Mouse (Mus musculus): Measurements from ENCODE around the gene Prss50. TPM values are rescaled to one million over a fixed set of nuclear protein-coding genes. Genes with fewer than 3 reads are reported as not detected.

The Prss50 gene
- polyA plus RNA-seq, 1 experiment from 2014 or later, result 0.45 TPM

DNA sequence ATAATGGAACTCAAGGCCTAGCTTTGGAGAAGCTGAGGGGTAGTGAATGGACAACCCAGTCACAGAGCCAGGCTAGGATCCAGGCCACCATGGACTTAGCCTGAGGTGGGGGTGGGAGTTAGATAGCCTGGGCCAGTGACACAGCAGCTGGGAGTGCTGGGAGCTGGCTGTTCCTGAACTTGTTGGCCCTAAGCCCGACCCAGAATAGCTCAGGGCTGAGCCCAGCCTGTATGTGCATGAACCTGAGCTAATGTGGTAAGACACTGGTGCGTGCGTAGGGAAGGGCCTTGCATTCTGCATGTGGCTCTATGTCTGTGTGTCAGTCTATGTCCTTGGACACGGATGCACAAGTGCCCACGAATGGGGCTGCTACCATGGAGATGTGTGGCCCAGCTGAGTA lies 20.1 kb downstream of the Prss50 start:
- no peaks in the 10 kb centered on the region for H3K9me3 ChIP-seq
- 75% methylated on average over 5 of the region's 5 CpGs for WGBS
- H3K36me3 ChIP-seq, result no peaks in the 10 kb centered on the region
- H3K4me3 ChIP-seq, result no peak overlapping the region
- no peak for DNase-seq (ENCODE audit: low spot score)
- H3K27me3 ChIP-seq (ENCODE audit: insufficient read depth, poor library complexity, severe bottlenecking), result peaks cover 81% of the 10 kb centered on the region
- H3K27ac ChIP-seq, result no peak overlapping the region
- peaks cover 40% of the 10 kb centered on the region for H3K4me1 ChIP-seq

GRCm38 (mm10) chr9:110879191-110879920 lies 21.6 kb downstream of the Prss50 start, which contains the start of gene Als2cl:
Gene Als2cl (plus strand): TSS chr9:110879870.
- peaks cover 30% of the 10 kb centered on the region for H3K4me1 ChIP-seq
- DNase-seq (ENCODE audit: low spot score), result no peak

GRCm38 (mm10) chr9:110879998-110880561 lies 22.3 kb downstream of the Prss50 start, which contains the start of gene Tmie:
Gene Tmie (minus strand): TSS chr9:110880113.
- Histone ChIP-seq H3K27ac (peak within 1 kb of the TSS; percentile 77), H3K4me1 (peaks cover 23% of the 10 kb centered on the region), H3K36me3 (no peaks in the 10 kb centered on the region), H3K27me3 (ENCODE audit: insufficient read depth, poor library complexity, severe bottlenecking) (peaks cover 68% of the 10 kb centered on the region), H3K9me3 (no peaks in the 10 kb centered on the region), H3K4me3 (peak within 1 kb of the TSS; percentile 73)
- under 1% methylated on average over 57 of the region's 57 CpGs for WGBS
- DNase-seq (ENCODE audit: low spot score), result no peak

More at GRCm38 (mm10) chr9:110879191-110879920, 21.6 kb downstream of the Prss50 start, which contains the start of gene Als2cl:
- Histone ChIP-seq H3K27ac (peak within 1 kb of the TSS; percentile 77), H3K27me3 (ENCODE audit: insufficient read depth, poor library complexity, severe bottlenecking) (peaks cover 68% of the 10 kb centered on the region), H3K36me3 (no peaks in the 10 kb centered on the region), H3K4me3 (peak within 1 kb of the TSS; percentile 73), H3K9me3 (no peaks in the 10 kb centered on the region)
- 13% methylated on average over 12 of the region's 12 CpGs for WGBS

DNA sequence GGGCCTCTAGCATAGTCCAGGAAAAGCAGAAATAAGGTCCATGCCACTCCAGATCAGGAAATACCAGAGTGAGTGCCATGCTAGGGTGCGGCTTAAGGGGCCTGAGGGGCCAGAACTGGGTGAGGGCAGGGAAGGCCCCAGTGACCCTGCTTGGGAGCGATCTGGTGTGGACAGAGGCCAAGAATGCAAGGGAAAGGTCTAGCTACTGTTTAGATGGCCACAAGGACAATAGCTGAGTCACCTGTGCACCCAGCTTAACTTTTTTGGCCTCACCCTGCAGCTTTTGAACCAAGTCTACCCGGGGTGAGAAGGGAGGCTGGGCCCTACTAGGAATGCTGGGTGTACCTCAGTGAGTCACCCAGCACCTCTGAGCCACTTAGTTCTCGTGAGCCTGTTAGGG lies 23.0 kb downstream of the Prss50 start:
- H3K27ac ChIP-seq, result peak overlapping the region; percentile 77
- no peaks in the 10 kb centered on the region for H3K36me3 ChIP-seq
- peaks cover 18% of the 10 kb centered on the region for H3K4me1 ChIP-seq
- peak overlapping the region; percentile 73 for H3K4me3 ChIP-seq
- peaks cover 66% of the 10 kb centered on the region for H3K27me3 ChIP-seq (ENCODE audit: insufficient read depth, poor library complexity, severe bottlenecking)
- H3K9me3 ChIP-seq, result no peaks in the 10 kb centered on the region
- 64% methylated on average over 4 of the region's 4 CpGs for WGBS
- no peak for DNase-seq (ENCODE audit: low spot score)

DNA sequence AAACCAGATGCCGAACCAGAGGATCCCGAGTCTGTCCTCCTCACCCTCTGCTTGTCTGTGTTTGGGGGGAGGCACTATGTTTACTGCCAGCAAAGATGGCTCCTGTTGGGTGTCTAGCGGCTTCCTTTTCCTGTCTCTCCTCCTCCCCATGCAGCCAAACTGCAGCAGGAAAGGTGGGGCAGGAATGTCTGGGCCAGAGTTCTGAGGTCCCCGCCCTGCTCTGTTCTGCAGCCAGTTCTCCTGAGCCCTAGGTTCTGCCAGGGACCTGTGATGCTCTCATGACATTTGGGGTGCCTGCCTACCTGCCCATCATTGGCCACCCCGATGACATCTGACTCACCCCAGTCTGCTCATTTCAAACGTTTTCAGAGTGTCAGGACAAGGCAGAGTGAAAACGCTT lies 24.2 kb downstream of the Prss50 start:
- no peak for DNase-seq (ENCODE audit: low spot score)
- Histone ChIP-seq H3K9me3 (no peaks in the 10 kb centered on the region), H3K27me3 (ENCODE audit: insufficient read depth, poor library complexity, severe bottlenecking) (peaks cover 78% of the 10 kb centered on the region), H3K36me3 (no peaks in the 10 kb centered on the region), H3K4me3 (no peak overlapping the region), H3K27ac (no peak overlapping the region), H3K4me1 (peaks cover 23% of the 10 kb centered on the region)
- WGBS, result 66% methylated on average over 7 of the region's 7 CpGs

DNA sequence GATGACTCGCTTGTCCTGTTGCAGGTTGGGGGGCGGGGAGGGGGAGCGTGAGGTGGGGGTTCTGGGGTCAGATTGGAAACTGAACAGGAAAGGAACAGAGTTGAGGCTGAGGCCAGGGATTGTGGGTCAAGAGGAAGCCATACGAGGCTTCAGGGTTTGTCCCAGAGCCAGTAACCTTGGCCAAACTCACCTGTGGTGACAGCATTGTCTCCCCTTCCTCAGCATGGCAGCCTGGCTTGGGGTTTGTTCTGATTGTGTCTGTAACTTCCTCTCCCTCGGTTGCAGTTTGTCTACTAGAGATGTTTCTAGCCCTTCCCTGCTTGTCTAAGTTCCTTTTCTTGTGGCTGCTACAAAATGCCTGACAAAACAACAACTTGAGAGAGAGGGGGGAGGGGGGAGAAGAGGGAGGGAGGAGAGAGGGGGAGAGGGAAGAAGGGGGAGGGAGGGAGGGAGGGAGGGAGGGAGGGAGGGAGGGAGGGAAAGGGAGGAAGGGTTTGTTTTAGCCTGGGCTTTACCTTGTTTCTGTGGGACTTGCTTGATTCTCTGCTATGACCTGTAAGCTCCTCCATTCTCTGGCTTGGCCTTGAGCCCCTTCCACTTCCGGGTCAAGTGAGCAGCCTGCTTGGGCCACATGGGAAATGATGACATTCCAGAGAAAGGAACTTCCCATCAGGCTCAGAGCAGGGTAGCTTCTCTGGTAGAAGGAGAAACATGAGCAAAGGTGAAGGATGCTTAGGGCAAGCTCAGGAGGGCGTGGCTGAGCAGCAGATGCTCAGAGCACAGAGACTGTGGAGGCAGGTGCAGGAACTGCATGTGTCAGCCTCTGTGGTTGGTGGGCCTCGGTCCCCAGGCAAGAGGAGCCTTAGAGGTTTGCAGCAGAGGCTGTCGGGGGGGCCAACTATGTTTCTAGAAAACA lies 29.9 kb downstream of the Prss50 start:
- Histone ChIP-seq H3K27ac (no peak overlapping the region), H3K4me3 (no peak overlapping the region), H3K4me1 (peaks cover 31% of the 10 kb centered on the region), H3K36me3 (no peaks in the 10 kb centered on the region), H3K9me3 (no peaks in the 10 kb centered on the region), H3K27me3 (ENCODE audit: insufficient read depth, poor library complexity, severe bottlenecking) (peaks cover 50% of the 10 kb centered on the region)
- DNase-seq (ENCODE audit: low spot score), result no peak
- 58% methylated on average over 9 of the region's 9 CpGs for WGBS

- peaks cover 38% of the 10 kb centered on the region for H3K4me1 ChIP-seq
- DNase-seq (ENCODE audit: low spot score), result no peak
- 86% methylated on average over 14 of the region's 14 CpGs for WGBS
- no peaks in the 10 kb centered on the region for H3K36me3 ChIP-seq
- no peaks in the 10 kb centered on the region for H3K9me3 ChIP-seq
- H3K27me3 ChIP-seq (ENCODE audit: insufficient read depth, poor library complexity, severe bottlenecking), result peaks cover 59% of the 10 kb centered on the region
- H3K4me3 ChIP-seq, result no peak overlapping the region
- H3K27ac ChIP-seq, result no peak overlapping the region
These were observed 31.2 kb downstream of the Prss50 start for GRCm38 (mm10) chr9:110888935-110889334.

DNA sequence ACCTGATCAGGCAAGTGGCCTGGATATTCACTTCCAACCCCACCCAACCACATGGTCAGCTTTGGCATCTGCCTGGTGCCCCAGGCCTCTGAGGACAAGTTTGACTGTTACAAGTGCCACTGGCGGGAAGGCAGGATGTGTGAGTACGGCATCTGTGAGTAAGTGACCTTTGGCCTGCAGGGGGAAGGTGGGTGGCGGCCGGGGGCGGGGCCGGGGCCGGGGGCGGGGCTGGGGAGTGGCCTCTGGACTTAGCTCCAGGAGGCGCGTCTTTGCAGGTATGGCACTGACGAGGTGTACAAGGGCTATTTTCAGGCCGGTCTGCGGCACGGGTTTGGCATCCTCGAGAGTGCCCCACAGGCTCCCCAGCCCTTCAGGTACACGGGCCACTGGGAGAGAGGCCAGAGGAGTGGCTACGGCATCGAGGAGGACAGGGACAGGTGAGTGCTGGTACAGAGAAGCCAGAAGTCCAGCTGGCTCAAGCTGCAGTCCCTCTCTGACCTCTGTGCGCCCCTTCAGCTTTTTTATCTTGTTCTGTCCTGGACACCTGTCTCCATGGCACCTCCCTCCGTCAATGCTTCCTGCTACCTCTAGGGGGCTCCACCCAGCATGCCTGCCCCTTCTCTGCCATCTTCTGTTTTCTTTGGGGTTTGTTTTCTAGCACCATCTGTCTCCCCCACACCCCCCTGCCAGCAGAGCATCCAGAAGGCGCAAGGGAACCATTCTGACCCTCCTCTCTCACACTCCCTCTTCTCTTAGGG lies 32.4 kb downstream of the Prss50 start:
- 10% methylated on average over 21 of the region's 21 CpGs for WGBS
- no peak for DNase-seq (ENCODE audit: low spot score)
- peaks cover 39% of the 10 kb centered on the region for H3K4me1 ChIP-seq
- peak overlapping the region; percentile 24; the same call in 1 of the 2 replicates for H3K4me3 ChIP-seq
- no peaks in the 10 kb centered on the region for H3K9me3 ChIP-seq
- H3K27ac ChIP-seq, result 0 out of 2 replicates have a peak overlapping the region, but pooled peaks have one; percentile 16
- peaks cover 62% of the 10 kb centered on the region for H3K27me3 ChIP-seq (ENCODE audit: insufficient read depth, poor library complexity, severe bottlenecking)
- H3K36me3 ChIP-seq, result no peaks in the 10 kb centered on the region

- Histone ChIP-seq H3K9me3 (no peaks in the 10 kb centered on the region), H3K36me3 (no peaks in the 10 kb centered on the region), H3K27ac (no peak overlapping the region), H3K27me3 (ENCODE audit: insufficient read depth, poor library complexity, severe bottlenecking) (peaks cover 64% of the 10 kb centered on the region), H3K4me3 (no peak overlapping the region), H3K4me1 (peaks cover 46% of the 10 kb centered on the region)
- peak; percentile 46 for DNase-seq (ENCODE audit: low spot score)
- WGBS, result 73% methylated on average over 12 of the region's 12 CpGs
These were observed 33.5 kb downstream of the Prss50 start for GRCm38 (mm10) chr9:110891077-110891828.

GRCm38 (mm10) chr9:110892552-110892951 lies 34.8 kb downstream of the Prss50 start:
- Histone ChIP-seq H3K4me3 (no peak overlapping the region), H3K27ac (no peak overlapping the region), H3K9me3 (no peaks in the 10 kb centered on the region), H3K27me3 (ENCODE audit: insufficient read depth, poor library complexity, severe bottlenecking) (peaks cover 66% of the 10 kb centered on the region), H3K4me1 (peaks cover 51% of the 10 kb centered on the region), H3K36me3 (no peaks in the 10 kb centered on the region)
- WGBS, result 77% methylated on average over 3 of the region's 3 CpGs
- no peak for DNase-seq (ENCODE audit: low spot score)

DNA sequence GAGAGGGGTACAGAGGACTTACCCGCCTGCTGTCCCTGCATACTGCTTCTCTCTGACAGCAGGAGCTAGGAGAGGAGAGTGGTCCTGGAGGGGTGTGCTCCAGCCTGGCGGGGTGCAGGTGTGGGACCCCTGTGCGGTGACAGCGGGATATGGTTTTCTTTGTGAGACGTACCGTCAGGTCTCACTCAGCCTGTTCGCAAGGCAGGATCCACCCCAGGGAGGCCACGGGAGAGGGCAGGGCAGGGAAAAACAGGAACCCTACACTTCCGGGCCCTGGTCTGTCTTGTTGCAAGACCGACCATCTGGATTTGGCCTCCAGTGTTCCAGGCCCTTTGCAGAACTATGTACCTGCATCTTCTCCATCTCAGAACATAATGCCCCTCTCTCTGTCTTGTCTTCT lies 35.7 kb downstream of the Prss50 start:
- WGBS, result 66% methylated on average over 10 of the region's 10 CpGs
- Histone ChIP-seq H3K9me3 (no peaks in the 10 kb centered on the region), H3K4me1 (peaks cover 57% of the 10 kb centered on the region)

More for the DNA sequence above, 35.7 kb downstream of the Prss50 start:
- DNase-seq (ENCODE audit: low spot score), result peak; percentile 66
- no peak overlapping the region for H3K4me3 ChIP-seq
- H3K27me3 ChIP-seq (ENCODE audit: insufficient read depth, poor library complexity, severe bottlenecking), result peaks cover 72% of the 10 kb centered on the region
- H3K36me3 ChIP-seq, result no peaks in the 10 kb centered on the region
- no peak overlapping the region for H3K27ac ChIP-seq
